Mouse (Mus musculus) heart, adult 2 months (tissue): Measurements from ENCODE around the gene D930020B18Rik.

Source experiments
- CTCF ChIP-seq: fragments of 200-600 bp; IDR thresholded peaks from 2 replicates; pipeline ENCODE4 v1.8.1; 2022; ENCODE audit warnings: antibody characterized with exemption, mild to moderate bottlenecking, moderate library complexity
- EP300 ChIP-seq: fragments of 200-500 bp; IDR thresholded peaks from 2 replicates; pipeline ENCODE4 v1.6.1; 2011; ENCODE audit warnings: low read depth, low read length, control low read depth; ENCODE audit not compliant: insufficient read depth

DNA sequence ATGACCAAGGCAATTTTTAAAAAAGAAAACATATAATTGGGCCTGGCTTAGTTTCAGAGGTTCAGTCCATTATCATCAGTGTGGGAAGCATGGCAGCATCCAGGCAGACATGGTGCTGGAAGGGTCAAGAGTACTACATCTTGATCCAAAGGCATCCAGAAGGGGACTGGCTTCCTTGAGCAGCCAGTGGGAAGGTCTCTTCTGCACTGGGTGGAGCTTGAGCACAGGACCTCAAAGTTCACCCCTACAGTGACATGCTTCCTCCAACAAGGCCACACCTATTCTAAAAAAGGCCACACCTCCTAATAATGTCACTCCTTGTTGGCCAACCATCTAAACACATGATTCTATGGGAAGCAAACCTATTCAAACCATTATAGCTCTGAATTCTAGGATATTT is 75.5 kb downstream of the D930020B18Rik start:
- TF ChIP-seq CTCF, result no peak
- TF ChIP-seq EP300, result no peak
